Mouse (Mus musculus) heart, adult 2 months (tissue): ENCODE results near the gene Klrb1c. TPM values are rescaled to one million over a fixed set of nuclear protein-coding genes. Genes with fewer than 3 reads are reported as not detected.
"Not testable (repeated sequence)": the region's sequence is repeated elsewhere in the genome, so short reads cannot be mapped to it uniquely, and the experiment has no call there.

Experiments used
- DNase-seq, 2 experiments: peaks; one replicate each; pipeline ENCODE4 v3.0.0; 2021
- H3K27ac ChIP-seq: fragments of 200-600 bp; 2 replicates; pipeline ENCODE4 v1.8.1; 2022
- H3K27me3 ChIP-seq: fragments of 200-500 bp; 2 replicates; pipeline ENCODE4 v1.6.1; 2012; ENCODE audit warnings: mild to moderate bottlenecking, low read length, inconsistent platforms, mixed read lengths; ENCODE audit not compliant: control insufficient read depth, insufficient read depth
- H3K36me3 ChIP-seq: fragments of 200-500 bp; 2 replicates; pipeline ENCODE4 v1.6.1; 2012; ENCODE audit warnings: low read length, inconsistent platforms; ENCODE audit not compliant: control insufficient read depth, insufficient read depth
- H3K4me1 ChIP-seq: fragments of 200-500 bp; 2 replicates; pipeline ENCODE4 v1.6.1; 2011; ENCODE audit warnings: low read length; ENCODE audit not compliant: control insufficient read depth, insufficient read depth
- H3K4me3 ChIP-seq: fragments of 200-600 bp; 2 replicates; pipeline ENCODE4 v1.8.1; 2022
- H3K79me2 ChIP-seq: fragments of 200-500 bp; replicated peaks from 2 replicates; pipeline ENCODE4 v1.6.1; 2012; ENCODE audit warnings: mild to moderate bottlenecking, inconsistent platforms, low read length, moderate library complexity, mixed read lengths; ENCODE audit not compliant: control insufficient read depth, insufficient read depth
- H3K9ac ChIP-seq: fragments of 200-500 bp; 2 replicates; pipeline ENCODE4 v1.6.1; 2012; ENCODE audit warnings: low read depth, mild to moderate bottlenecking, control low read depth, inconsistent platforms, low read length, mixed read lengths
- CTCF ChIP-seq: fragments of 200-600 bp; IDR thresholded peaks from 2 replicates; pipeline ENCODE4 v1.8.1; 2022; ENCODE audit warnings: antibody characterized with exemption, mild to moderate bottlenecking, moderate library complexity
- EP300 ChIP-seq: fragments of 200-500 bp; IDR thresholded peaks from 2 replicates; pipeline ENCODE4 v1.6.1; 2011; ENCODE audit warnings: low read depth, low read length, control low read depth; ENCODE audit not compliant: insufficient read depth
- POLR2A ChIP-seq: fragments of 200-500 bp; IDR thresholded peaks from 2 replicates; pipeline ENCODE4 v1.6.1; 2011; ENCODE audit warnings: mild to moderate bottlenecking, low read depth, low read length, control low read depth; ENCODE audit not compliant: insufficient read depth
- WGBS: fragments of 180-500 bp; shearing (Covaris S2); methylation state at CpG from one replicate; pipeline ENCODE4 v1.1.7; 2018; 5-methylcytosine and 5-hydroxymethylcytosine counted together
- intact Hi-C: fragments of 180-260 bp; cut with DNase I; formaldehyde crosslinking; loops from one replicate; pipeline ENCODE4 v1.15.1; 2025
- polyA plus RNA-seq: library from polyadenylated mRNA; depleted of rRNA; stranded (reverse); fragments of >200 nt; gene quantifications from 2 replicates; pipeline ENCODE4 v1.2.3, GENCODE M21; 2012
- total RNA-seq, 2 experiments: library from RNA; stranded (reverse); gene quantifications; 2 replicates each; pipeline ENCODE4 v1.2.3; 2021

The Klrb1c gene
- total and polyA plus RNA-seq, 3 experiments, result 0.18 to 0.92 (median 0.18) TPM

DNA sequence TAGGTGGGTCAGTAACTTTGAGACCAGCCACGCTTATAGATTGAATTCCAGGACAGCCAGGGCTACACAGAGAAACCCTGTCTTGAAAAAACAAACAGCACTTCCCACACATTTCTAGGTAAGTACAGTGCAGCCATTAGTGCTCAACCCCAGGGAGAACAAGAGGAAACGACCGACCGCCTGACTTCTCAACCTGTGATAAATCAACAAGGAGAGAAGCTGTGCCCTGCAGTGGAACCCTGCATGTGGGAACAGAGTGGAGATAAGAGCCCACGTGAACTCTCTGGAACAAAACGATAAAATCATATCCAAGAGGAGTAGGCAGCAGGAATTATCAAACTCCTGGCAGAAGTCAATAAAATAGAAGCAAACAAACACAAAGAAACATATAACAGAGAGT, 4.7 kb upstream of the Klrb1c start:
- DNase-seq, result no peak
- Histone ChIP-seq H3K27me3 (no peaks in the 10 kb centered on the region), H3K4me1 (no peaks in the 10 kb centered on the region), H3K4me3 (no peak overlapping the region), H3K79me2 (no peaks in the 10 kb centered on the region), H3K36me3 (no peaks in the 10 kb centered on the region), H3K9ac (no peak overlapping the region), H3K27ac (no peak overlapping the region)
- 25% methylated on average over 6 of the region's 6 CpGs for WGBS
- TF ChIP-seq EP300 (no peak), CTCF (no peak), POLR2A (no peak)
- intact Hi-C loops, result no loop called here

- 79% methylated on average over 4 of the region's 4 CpGs for WGBS
Measured at GRCm38 (mm10) chr6:128790491-128790994, 1.5 kb upstream of the Klrb1c start.

DNA sequence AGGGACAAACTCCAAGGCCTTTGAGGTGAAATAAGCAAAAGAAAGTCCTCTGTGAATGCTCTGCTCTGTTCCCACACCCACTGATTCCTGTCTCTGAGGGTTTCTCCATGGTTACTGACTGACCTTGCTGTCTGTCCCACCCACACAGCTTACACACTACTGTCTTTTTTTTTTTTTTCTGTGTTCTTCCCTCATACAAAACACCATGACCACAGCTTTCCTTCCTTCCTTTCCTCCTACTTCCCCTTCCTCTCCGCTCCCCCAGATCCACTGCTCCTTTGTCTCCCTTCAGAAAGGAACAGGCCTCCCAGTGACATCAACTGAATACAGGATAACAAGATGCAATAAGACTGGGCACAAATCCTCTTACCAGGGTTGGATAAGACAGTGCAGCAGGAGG, 498 bp downstream of the Klrb1c start:
- H3K4me1 ChIP-seq, result no peaks in the 10 kb centered on the region
- H3K9ac ChIP-seq, result no peak overlapping the region
- DNase-seq, result no peak
- no peak overlapping the region for H3K27ac ChIP-seq
- intact Hi-C loops, result no loop called here
- no peak overlapping the region for H3K4me3 ChIP-seq
- H3K27me3 ChIP-seq, result no peaks in the 10 kb centered on the region
- TF ChIP-seq EP300 (no peak), POLR2A (no peak), CTCF (no peak)
- H3K79me2 ChIP-seq, result no peaks in the 10 kb centered on the region
- 68% methylated on average over 1 of the region's 1 CpGs for WGBS
- H3K36me3 ChIP-seq, result no peaks in the 10 kb centered on the region

More at GRCm38 (mm10) chr6:128790491-128790994, 1.5 kb upstream of the Klrb1c start:
- H3K9ac ChIP-seq, intact Hi-C loops, H3K27me3 ChIP-seq, H3K4me1 ChIP-seq, DNase-seq, H3K4me3 ChIP-seq, H3K27ac ChIP-seq, H3K79me2 ChIP-seq, H3K36me3 ChIP-seq: not testable (repeated sequence)

DNA sequence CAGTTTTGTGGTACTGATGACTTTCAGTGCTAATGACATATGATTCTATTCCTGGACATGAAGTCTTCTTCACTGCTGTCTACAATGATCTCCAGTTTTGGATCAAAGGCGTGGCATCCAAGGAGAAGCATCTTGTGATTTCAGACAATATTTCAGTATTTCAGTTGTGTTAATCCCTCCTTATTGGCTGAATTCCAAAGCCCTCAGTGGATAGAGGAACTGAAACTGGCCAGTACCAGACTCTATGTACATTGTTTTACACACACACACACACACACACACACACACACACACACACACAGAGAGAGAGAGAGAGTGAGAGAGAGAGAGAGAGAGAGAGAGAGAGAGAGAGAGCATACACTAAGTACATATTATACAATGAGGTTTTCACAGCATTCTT, 2.6 kb downstream of the Klrb1c start:
- 91% methylated on average over 1 of the region's 1 CpGs for WGBS
- H3K9ac ChIP-seq, H3K27ac ChIP-seq, DNase-seq, H3K27me3 ChIP-seq, intact Hi-C loops, H3K4me1 ChIP-seq, H3K4me3 ChIP-seq, H3K79me2 ChIP-seq, H3K36me3 ChIP-seq: not testable (repeated sequence)

- no peak for TF ChIP-seq CTCF
- no peak for TF ChIP-seq POLR2A
- no peak for TF ChIP-seq EP300
- Histone ChIP-seq H3K27me3 (no peaks in the 10 kb centered on the region), H3K27ac (no peak overlapping the region), H3K4me3 (no peak overlapping the region), H3K36me3 (no peaks in the 10 kb centered on the region), H3K9ac (no peak overlapping the region), H3K79me2 (no peaks in the 10 kb centered on the region), H3K4me1 (peaks cover under 1% of the 10 kb centered on the region; the same call in 1 of the 2 replicates)
- 83% methylated on average over 10 of the region's 10 CpGs for WGBS
- no peak for DNase-seq
- intact Hi-C loops, result no loop called here
Measured at GRCm38 (mm10) chr6:128769481-128770253, 19.3 kb downstream of the Klrb1c start.

DNA sequence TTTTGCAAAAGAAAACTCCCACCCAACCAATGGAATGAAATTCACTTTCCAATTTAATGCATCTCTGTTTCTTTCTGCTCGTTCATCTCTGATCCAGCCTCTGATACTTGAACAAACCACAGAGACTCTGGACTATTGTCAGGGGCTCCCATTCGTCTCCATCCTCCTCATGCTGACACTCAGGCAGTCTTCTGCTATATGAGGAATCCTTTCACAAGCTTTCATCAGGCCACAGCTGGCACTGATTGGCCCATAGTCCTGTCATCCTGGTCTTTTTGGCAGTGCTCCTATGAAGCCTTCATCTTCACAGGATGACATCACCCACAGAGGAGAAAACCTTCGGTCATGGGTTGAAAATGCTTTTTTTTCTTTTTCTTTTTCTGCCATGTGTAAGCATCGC, 21.0 kb downstream of the Klrb1c start:
- intact Hi-C loops, result no loop called here

More for the DNA sequence above, 21.0 kb downstream of the Klrb1c start:
- peaks cover 3% of the 10 kb centered on the region; the same call in 1 of the 2 replicates for H3K4me1 ChIP-seq
- no peaks in the 10 kb centered on the region for H3K79me2 ChIP-seq
- no peak overlapping the region for H3K9ac ChIP-seq
- no peak for DNase-seq
- H3K36me3 ChIP-seq, result no peaks in the 10 kb centered on the region
- H3K27ac ChIP-seq, result no peak overlapping the region
- TF ChIP-seq POLR2A, result no peak
- no peak for TF ChIP-seq CTCF
- TF ChIP-seq EP300, result no peak
- H3K4me3 ChIP-seq, result no peak overlapping the region
- no peaks in the 10 kb centered on the region for H3K27me3 ChIP-seq
- WGBS, result 72% methylated on average over 4 of the region's 4 CpGs
